Mouse (Mus musculus) c-Kit-positive CD71-negative TER-119-negative erythroid progenitor cells, embryonic 14.5 days (primary cell): ENCODE results near the gene Ppm1l.

Experiments used
- DNase-seq: peaks from one replicate; pipeline ENCODE4 v3.0.0-alpha.2; 2013; ENCODE audit warnings: low read depth

Ppm1l gene

DNA sequence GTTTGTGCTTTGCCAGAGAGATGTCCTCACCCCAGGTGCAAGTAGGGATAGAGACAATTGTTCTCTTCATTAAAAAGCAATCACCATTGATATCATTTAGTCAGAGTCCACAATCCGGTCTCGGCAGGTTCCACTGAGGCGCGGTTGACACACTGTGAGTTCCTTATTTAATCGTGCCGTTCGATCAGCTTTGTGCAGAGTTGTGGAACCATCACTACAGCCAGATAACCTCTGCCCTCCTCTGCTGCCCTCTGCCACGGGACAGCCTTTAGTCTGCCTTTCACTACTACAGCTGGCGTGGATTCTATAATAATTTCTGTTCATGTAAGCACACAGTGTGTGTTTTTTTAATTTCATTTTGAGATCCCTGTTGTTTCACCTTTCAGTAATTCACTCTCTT, 17.2 kb downstream of the Ppm1l start:
- no peak for DNase-seq

DNA sequence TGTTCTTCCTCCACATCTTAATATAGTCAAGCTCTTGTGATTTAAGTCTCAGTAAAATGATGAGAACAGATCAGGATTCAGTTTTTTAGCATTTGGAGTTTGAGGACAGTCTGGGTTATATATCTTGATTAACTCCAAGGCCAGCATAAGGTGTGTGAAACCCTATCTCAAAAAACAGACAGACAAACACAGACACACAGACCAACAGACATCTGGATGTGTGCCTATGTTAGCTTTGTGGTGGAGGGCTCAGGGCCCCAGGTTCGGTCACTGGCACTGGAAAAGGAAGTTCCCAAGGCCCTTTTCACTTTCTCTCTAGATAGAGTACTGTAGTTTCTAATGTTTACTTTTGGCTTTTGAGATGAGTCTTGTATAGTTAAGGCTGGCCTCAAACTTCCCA, 23.8 kb downstream of the Ppm1l start:
- DNase-seq: no peak

DNA sequence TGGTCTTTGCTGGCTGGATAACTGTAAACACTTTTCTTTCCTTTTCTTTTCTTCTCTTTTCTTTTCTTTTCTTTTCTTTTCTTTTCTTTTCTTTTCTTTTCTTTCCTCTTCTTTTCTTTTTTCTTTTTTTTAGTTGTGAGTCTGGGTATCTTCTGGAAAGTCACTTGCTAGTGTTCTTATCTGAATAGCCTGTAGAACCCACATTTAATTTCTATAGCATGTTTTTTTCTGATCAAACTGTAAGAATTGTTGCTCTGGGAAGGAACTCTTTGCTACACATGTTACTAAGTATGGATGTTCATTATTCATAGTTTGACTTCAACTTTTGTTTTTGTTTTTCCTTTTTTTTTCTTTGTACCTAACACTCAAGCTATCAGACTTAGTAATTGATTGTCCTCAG, 24.3 kb downstream of the Ppm1l start:
- DNase-seq: no peak

DNA sequence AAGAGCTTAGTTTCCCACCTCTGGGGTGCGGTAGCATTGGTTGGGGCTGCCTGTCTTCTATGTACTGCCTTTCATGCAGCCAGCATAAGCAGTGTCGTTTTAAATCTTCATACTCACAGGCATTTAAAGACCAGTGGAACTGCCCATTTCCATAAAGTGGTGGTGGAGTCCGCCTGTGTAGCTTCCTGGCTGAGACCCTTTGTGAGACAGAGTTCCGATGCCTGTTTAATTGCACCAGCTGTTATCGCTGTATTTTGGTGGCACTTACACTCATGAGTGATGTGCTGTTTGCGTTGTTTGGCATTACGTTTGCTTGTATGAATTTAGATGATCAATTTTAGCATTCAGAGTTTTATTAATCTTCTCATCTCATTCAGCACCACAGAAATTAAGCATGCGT, 24.9 kb downstream of the Ppm1l start:
- no peak for DNase-seq

DNA sequence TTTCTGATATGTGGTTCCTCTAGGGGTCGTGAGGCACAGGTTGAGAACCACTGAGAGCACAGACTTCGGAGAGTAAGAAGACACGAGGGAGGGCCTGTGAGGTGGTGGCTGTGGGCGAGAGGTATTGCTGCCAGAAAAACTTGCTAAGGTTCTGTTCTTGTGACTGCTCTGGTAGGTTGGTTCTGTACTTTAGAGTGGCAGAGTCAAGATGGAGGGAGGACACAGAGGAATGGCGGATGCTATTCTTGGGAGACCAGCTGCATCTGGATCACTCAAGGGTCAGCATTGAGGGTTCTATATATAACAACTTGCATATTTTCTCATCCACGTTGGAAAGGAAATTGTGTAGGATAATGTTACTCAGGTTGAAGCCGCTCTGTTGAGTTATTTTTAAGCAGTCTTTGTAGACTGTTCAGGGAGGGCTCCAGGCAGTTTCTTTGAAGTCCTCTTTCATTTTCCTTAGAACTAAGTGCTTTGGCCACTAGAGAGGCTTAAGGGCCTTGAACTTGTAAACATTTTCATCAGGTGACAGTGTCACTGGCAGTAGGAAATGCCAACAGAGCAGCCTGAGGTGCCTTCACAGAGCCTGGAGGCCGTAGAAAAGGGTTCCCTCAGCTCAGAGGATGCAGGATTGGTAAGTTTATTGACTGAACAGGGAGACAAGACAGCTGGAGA, 25.7 kb downstream of the Ppm1l start:
- DNase-seq: no peak

DNA sequence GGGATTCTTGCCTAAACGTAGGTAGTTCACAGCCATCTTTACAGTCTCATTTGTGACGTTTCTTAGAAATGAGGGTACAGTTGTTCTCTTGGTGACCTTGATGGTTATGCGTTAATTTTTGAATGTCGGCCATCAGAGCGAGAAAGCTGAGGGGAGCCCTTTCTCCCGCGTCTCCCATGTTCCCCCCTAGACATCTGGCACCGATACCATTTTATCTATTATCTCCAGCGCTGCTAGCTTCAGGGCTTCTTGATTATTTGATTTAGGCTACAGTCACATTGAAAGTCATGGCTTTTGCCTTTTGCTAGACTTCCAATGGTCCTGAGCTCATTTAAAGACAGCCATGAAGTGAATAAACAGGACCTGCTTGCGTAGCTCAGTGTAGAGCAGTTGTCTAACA, 26.5 kb downstream of the Ppm1l start:
- no peak for DNase-seq

DNA sequence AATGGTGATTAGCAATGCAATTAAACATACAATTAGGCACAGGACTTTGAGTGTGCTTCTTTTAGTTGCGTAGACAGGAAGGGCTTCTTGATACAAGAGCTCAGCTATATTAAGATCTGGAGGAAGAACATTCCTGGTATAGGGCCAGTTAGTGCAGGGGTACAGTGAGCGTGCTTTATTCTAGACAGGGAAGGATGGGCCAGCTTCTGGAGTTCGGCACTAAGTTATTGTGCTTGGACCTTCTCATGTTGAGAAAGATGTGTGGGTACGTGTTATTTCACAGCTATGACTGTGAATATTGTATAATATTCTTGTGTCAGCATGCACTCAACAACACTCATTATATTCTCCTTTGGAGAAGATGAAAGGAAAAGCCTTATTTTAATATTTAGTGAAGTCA, 29.9 kb downstream of the Ppm1l start:
- DNase-seq: no peak

DNA sequence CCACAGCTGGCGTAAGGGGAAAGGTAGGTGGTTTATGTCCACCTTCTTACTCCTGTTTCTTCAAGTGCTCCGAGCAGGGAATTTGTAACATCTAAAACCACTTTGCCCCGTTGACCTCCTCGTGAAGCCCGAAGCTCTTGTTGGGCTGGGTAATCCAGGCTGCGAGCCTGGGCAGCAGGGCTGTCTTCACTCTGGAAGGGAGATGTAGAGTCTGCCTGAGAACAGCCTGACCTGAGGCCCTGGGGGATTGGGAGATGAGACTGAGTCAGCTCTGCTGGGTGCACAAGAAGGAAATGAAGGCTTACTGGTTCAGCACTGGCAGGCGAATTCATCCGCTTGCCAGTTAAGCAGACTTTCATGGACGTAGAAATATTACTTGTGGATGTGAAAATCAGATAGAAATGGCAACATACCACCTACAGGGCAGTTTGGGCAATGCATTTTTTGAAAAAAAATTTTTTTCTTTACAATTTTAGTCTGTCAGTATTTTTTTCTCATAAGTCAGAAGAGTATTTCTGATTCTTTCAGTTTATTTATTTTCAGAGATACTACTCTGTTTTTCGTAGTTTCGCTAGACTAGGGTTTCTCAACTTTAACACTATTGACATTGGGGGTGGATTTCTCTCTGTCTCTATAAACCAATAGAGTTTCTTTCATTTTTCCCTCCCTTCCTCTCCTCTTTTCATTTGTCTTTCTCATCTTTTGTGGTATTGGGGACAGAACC, 31.7 kb downstream of the Ppm1l start:
- no peak for DNase-seq

DNA sequence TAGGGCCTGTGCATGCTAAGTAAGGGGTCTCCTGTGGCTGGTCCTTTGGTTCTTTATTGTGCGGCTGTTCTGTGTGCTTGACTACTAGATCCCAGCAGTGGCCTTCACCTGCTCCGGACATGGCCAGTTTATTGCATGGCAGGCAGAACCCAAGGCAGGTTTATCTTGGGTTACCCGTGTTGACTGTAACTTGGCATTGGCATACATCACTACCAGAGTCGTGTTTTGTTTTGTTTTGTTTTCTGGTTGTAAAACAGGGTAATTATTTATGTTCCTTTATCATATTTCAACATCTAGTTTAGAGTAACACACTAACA, 32.2 kb downstream of the Ppm1l start:
- DNase-seq: no peak

DNA sequence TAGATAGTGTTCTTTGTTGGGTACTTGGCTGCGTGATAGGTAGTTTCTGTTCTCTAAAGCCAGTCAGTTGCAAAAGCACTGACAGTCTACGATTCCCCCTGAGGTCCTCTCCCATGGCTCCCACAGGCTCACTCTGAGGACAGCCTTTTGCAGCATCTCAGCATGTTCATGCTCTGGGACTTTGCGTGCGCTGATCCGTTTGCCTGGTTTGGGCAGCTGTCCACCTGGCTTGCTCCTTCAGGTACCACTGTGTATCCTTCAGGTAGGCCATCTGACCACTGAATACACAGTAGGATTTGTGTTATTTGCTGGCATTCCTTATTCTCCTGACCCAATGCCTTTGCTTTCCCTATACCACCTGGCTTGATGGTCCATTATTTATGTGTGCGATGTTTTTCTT, 33.3 kb downstream of the Ppm1l start:
- no peak for DNase-seq

DNA sequence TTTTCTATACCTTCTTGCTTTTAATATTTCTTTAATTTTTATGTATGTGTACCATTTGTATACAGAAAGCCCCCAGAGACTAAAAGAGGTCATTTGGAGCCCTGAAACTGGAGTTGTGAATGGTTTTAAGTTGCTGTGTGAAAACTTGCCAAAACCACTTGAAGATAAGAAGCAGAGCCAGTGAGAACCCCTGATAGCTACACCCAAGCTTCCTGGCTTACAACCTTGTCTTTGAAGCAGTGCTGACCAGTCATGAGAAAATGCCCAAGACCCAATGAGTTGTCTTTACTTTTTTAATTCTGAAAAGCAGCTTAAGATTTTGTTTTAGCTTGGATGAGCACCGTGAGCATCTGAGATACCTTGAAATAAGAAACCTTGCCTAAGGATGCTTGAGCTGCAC, 35.5 kb downstream of the Ppm1l start:
- DNase-seq: no peak

DNA sequence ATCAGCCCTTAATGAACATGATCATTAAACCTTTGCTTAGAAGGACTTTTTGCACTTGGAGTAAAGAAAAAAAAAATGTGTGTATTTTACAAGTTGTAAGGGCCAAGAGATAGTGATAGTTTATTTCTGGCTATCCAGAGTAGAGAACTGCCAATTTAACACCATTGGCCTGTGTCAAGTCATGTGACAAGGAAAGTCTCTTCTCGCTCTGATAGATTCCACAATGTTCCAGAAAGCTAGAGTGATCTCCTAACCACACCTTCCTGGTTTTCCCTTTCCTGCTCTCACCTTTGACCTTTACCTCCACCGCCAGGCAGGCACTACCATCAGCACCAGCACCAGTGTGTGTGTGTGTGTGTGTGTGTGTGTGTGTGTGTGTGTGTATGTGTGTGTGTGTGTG, 38.0 kb downstream of the Ppm1l start:
- no peak for DNase-seq

DNA sequence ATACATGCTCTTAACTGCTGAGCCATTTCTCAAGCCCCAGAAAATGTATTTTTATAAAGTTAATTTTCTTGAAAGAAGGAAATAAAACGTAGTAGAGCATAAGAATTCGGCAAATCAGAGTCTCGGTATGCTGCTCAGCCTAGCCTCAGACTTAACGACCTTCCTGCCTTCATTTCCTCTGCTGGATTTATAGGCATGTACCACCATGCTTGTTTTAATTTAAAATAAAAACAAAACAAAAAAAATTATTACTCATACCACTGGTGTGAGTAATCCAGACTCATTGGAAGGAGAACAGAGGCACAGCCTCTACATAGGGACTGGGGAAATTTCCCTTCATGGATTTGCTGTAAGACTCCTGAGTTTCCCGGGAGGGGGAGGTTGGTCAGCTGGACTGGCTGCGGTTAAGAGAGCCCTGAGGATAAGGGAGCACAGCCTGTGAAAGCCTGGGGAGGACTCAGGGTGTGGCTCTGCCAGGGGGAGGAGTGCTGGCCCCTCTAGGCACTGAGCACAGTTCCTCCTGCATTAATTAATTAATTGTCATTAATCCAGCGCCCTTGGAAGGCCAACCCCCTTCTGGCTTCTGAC, 39.5 kb downstream of the Ppm1l start:
- no peak for DNase-seq

DNA sequence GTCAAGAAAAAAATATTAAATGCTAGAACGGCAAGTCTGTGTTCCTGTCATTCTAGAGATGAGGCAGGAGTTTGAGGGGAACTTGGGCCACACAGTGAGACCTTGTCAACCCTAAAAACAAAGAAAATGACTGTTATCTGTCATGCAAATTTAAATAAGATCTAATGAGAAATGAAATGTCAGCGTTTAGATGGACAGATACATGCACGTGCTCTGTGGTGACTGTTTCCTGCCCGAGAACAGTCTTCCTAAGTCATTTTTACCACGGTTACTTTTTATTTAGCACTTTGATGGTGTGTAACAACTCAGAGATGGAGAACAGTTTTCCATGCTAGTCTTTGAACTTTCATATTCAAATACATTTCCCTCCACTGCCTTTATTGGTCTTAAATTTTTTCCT, 40.1 kb downstream of the Ppm1l start:
- DNase-seq: no peak

DNA sequence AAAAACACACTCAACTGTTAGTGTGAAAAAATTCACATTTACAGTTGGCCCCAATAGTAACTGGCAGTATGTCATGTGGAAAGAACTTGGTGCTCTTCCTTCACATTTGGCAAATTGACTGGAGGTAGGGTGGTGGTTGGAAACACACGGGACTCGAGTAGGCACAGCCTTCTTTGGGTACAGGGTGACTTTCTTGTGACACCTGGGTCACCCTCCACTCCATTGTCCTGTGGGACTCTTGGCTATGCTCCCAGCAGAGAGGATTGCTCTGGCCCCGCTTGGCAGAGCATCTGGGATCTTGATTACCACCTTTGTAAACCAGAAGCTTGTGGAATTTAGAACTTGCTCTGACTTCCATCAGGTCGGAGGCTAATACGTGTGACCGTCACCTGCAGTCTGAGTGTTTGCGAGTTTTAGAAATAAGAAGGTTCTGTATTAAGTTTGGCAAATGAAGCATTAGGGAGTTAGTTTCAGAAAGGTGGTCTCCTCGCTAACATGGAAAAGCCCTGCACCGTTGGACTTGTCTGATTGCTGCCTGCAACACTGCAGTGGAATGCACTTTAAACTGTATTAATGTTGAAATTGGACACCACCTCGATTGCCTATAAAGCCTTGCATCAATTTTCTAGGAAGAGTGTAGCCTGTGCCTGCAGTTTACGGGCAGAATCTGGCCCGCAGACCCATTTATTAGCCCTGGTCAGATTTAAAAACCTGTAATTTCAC, 41.4 kb downstream of the Ppm1l start:
- no peak for DNase-seq

DNA sequence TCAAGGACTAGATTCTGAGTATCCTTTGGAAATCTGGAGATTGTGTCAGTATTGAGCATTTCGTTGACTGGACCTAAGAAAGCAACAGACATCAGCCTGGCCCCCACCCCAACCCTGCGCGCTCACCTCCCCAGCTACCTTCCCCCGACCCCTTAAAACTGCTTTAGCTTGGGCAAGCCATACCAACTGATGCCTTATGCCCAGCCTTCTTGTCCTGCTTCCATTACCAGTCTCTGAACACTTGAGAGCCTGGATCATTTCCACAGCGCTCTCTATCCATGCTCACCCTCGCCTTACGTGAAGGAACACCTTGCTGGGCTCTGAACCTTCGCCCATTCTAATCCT, 41.9 kb downstream of the Ppm1l start:
- DNase-seq: no peak

DNA sequence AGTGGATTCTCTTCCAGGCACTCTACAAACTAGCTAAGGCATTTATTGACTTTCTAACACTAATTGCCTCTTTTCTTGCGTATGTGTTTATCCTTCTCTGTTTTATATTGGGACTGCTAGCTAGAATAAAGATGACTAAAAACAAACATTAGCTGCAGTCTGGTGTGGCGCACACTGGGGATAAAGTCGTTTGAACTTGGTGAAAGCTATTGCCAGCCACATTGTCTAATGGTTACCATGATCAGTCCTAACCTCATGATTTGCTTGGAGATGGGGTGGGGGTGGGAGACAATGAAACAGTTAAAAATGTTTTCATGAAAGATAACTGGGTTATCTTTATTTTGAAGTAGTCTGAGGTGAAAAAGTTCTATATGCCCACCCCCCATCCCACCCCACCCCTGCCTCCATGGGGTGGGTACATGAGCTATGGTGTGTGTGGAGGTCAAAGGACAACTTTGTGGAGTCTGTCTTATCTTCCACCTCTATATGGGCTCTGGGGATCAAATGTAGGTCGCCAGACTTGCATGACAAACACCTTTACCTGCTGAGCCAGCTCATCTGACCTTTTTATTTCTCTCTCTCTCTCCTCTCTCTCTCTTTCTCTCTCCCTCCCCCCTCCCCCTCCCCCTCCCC, 43.7 kb downstream of the Ppm1l start:
- no peak for DNase-seq

DNA sequence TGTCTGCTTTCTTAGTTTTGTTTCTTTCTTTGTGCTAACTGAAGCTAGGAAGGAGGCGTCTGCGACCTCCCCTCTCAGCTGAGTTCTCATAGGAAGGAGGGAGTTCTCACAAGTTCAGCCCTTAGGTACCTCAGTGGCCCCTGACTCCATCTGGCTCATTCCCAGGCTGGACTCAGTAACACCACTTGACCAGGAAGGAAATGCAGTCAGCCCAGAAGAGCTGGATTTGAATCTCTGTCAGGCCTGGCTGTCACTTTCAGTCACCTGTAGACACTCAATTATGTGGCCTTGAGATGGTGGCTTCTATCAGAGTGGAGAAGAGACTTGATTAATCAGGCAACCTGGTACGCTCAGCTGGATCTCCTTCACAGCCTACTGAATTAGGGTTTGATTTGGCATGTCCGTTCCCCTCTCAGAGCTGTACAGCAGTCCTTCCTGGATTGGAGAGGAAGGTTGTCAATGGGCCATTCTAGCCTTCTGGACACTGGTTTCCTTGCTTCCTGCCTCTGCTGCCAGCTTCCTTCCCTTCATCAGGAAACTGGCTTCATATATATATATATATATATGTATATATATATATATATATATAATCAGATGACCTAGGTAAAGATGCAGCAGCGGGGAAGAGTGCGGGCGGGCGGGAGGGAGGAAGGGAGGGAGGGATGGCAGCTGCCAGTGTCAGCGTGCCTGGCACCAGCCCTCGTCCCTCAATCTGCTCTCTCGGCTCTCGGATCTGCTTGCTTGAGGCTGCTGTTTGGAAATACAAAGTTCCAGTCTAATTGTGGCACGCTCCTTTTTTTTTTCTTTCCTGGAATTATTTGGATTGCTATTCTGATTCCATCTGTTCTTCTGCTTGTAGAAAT, 45.1 kb downstream of the Ppm1l start:
- no peak for DNase-seq

DNA sequence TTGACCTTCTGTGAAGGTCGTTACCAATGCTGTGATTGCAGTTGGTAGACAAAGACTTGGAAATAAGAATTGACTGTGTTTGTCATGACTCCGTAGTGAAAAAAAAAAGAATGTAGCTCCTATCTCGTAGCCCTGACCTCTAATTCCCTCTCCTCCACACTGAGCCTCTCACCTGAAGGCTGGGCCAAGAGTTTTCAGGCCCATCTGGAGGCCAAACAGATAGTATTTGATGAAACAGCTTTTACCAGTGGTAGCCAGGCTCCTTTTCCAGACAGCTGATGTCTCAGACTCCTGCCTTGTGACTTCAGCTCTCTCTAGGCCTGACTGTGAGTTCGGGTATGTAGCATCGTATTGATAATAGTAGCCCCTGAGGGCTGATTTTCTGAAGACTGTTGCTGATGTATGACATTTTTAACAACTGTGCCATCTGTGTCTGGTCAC, 45.7 kb downstream of the Ppm1l start:
- DNase-seq: no peak

DNA sequence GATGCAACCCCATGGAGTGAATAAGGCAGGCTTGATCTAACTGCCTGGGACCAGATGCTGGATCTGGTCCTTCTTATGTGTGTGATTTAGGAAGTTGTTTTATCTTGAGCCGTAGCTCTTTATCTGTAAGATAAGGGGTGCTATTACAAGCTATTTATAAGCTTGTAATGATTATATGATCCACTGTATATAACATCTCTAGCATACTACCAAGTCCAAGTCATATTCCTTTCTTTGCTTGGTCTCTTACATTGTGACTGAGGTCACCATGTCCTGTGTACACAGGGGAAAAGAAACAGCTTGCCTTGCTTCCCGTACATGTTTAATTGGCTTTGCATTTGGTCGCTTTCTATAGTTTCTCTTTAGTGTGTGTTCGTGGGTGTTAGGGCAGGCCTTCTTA, 46.2 kb downstream of the Ppm1l start:
- DNase-seq: no peak

DNA sequence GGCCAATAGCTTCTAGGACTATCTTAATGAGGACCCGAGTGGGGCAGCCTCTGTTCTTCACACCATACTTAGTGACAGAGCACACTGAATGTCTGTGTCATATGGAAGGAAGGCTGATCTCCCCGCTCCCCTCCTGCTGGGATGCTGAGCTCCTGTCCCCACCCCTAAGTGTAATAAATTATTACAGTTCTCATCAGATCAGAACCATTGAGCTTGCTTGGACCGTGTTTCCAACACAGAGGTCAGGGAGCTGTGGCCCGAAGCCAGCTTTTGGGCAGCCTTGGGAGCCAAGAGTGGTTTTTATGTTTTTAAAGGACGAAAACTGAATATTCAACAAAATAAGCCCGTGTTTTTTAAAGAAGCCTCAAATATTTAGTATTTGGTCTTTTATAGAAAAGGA, 47.5 kb downstream of the Ppm1l start:
- DNase-seq: no peak

DNA sequence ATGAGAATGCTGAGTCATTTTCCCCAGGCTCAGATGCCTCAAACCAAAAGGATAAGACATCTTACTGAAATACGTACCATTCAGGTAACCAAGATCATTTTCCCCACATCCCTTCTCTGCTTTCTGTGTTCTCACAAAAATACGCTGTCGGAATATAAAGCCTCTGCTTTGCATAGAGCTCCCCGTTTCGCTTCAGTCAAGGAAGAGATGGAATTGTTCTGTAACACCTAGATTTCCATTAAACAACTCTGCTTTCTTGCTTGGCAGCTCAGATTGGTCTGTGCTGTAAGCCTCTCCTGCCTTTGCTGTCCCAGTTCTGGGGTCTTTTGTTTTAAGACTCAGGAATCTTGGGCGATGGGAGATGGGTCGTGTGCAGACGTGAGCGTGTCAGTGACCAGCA, 51.3 kb downstream of the Ppm1l start:
- no peak for DNase-seq
